Mouse (Mus musculus) urinary bladder, adult 18-20 months (tissue): ENCODE measurements around the gene Sgce.

Source experiments
- DNase-seq, 2 experiments: peaks; one replicate each; pipeline ENCODE4 v3.0.0; 2022; ENCODE audit warnings: low spot score in 2 of 2, mixed read lengths in 2 of 2

The Sgce gene

GRCm38 (mm10) chr6:4647351-4647750 is 99.7 kb downstream of the Sgce start:
- DNase-seq = no peak

GRCm38 (mm10) chr6:4642068-4642467 is 104.9 kb downstream of the Sgce start:
- no peak for DNase-seq

GRCm38 (mm10) chr6:4634804-4635203 is 112.2 kb downstream of the Sgce start:
- no peak for DNase-seq

GRCm38 (mm10) chr6:4633189-4633588 is 113.8 kb downstream of the Sgce start:
- no peak for DNase-seq

- DNase-seq = no peak
Measured at GRCm38 (mm10) chr6:4631464-4631863, 115.5 kb downstream of the Sgce start.
